Mouse (Mus musculus) layer of hippocampus, postnatal 25 days (tissue): Measurements from ENCODE around the gene Fam193b. TPM values are rescaled to one million over a fixed set of nuclear protein-coding genes. Genes with fewer than 3 reads are reported as not detected.

Experiments
- DNase-seq, 2 experiments: peaks; one replicate each; pipeline ENCODE4 v3.0.0; 2022; ENCODE audit warnings: mixed read lengths in 2 of 2, low spot score in 1 of 2; ENCODE audit errors: extremely low spot score in 1 of 2
- total RNA-seq, 2 experiments: library from RNA; stranded (reverse); gene quantifications; 2 replicates each; pipeline ENCODE4 v1.2.3; 2021

The Fam193b gene
- total RNA-seq, 2 experiments from 2014 or later, result 66.4 to 87.5 TPM

DNA sequence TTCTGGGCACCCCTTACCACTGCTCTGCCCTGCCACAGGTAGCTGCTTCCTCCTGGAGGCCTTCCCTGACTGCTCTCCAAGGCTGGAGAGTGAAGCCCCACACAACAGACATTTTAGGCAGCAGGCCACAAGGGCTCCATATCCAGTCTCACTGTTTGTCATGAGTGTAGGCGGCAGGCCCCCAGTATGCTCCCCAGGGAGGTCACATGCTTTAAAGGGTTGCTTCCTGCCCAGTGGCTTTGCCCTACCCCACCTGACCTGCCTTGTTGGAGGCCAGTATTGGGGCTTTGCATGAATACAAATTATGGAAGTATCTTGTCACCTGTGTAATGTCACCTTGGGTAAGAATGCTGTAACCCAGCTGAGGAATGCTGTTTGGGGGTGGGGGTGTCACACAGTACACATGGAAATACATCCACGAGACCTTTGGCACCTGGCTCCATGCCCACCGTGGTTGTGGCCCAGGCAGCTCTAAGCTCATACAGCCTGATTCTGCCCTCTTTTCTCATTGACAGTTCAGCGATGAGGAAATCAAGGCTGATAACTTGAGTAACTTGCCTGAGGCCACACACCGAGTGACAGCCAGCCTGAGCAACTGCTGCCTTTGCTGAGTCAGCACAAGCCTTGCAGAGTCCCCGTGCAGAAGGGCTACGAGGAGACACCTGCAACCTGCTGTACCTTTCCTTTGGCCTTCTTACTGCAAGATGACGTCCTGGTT lies 41.6 kb downstream of the Fam193b start, which contains the start of gene Dok3:
Gene Dok3, minus strand, starts transcription at position 99 of the 718 bp plus-strand sequence.
- no peak for DNase-seq

DNA sequence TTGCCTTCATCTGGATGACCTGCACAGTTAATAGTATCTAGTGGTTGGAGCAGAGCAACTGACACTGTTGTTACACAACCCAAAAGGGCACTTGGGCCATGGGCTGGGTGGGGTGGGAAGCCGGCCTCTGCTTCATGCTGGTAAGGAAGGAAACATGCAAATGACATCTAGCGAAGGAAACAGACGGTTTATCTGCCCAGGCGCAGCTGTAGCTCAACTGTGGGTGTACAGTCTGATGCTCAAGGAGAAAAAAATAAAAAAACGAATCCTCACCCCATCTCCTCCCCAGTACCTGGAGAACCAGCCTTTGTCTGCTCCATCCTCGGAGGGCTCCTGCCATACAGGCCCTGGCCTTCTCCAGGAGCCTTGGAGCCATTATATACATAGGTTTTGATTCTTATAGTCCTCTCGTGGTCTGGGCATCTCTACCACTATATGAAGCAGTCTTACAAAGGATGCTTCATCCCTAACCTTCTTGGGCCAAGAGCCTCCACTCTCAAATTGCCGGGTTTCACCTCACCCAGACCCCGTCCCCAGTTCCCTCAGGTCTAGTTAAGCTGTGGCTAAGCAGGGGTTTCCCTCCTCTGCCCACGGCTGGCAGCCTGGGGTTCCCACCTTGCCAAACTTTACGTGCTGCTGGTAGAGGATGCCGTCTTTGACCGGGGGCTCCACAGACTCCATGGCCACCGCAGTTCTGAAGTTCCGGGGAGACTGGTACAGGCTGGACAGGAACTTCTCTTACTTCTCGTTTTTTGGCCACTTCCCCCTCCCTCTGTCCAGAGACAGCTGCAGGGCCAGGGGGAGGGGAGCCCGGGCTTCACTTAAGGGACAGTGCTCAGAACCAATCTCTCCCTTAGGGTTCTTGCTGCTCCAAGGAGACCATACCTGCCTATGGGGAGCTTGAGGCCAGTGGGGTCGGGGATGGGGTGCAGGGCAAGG lies 42.8 kb downstream of the Fam193b start:
- DNase-seq, result no peak

DNA sequence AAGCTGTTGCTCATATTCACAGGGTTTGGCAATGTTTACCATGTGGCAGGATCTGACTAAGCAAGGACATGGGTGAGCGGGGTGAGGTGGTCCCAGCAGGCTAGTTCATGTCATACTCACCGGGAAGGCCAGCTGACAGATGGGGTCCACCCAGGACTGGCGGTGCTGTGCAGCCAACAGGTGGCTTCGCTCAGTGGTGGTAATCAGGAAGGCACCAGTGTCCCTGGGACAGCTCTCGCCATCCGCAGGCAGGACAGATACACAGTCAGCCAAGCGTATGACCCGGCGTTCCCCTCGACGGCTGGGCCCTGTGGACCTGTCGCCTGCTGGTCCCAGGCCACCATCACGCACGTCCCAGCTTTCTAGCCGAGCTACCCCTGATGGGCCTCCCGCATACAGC lies 43.7 kb downstream of the Fam193b start:
- no peak for DNase-seq

DNA sequence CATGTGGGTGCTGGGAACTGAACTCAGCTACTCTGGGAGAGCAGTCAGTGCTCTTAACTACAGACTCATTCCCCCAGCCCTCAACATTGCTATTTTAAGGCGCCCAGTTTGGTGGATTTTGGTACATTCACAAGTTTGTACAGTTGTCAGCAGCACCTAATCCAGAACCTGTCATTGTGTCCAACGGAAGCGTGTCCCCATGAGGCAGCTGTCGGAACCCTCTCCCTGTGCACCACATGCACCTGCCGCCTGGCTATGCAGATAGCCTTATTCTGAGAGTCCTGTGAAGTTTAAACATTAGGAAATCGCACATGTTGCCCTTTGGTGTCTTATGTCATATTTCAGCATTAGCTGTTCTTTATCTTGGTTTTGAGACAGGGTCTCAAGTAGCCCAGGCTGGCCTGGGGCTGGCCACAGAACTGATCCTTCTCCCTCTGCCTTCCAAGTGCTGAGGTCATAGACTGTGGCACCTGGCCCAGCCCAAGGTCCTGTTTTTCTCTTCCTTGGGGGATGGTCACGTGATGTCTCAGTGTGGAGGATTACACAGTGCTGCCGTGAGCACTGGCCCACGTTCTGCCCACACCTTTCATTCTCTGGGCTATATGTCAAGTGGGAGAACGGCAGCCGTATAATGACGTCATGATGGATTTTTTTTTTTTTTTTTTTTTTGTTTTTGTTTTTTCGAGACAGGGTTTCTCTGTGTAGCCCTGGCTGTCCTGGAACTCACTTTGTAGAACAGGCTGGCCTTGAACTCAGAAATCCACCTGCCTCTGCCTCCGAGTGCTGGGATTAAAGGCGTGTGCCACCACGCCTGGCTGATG lies 45.0 kb downstream of the Fam193b start:
- DNase-seq, result no peak

DNA sequence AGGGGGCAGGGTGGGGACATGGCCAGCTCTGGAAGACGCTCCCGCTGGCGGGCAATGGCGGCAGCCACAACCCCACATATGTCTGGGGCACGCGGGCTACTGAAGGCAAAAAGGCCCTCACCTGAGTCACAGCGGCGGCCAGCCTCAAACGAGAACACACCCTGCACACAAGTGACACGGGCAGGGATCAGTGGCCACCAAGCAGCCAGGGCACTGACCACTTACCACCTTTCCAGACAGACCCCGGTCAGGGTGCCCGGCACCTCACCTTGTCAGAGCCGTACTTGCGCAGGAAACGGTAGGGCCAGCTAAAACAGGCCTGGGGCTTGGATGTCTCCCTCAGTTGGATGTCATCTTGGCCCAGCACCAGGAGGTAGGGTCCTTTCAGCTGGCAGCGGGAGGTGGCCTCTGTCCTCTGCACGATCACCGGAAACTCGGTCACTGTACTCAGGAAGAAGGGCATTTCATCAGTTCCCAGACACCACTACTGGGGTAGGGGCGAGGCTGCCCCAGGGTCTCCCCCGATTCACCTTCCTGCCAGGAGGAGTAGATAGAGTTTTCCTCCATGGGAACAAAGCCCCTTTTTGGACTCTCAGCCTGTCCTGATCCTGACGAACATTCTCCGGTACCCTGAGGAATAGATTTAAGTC lies 46.8 kb downstream of the Fam193b start:
- no peak for DNase-seq

DNA sequence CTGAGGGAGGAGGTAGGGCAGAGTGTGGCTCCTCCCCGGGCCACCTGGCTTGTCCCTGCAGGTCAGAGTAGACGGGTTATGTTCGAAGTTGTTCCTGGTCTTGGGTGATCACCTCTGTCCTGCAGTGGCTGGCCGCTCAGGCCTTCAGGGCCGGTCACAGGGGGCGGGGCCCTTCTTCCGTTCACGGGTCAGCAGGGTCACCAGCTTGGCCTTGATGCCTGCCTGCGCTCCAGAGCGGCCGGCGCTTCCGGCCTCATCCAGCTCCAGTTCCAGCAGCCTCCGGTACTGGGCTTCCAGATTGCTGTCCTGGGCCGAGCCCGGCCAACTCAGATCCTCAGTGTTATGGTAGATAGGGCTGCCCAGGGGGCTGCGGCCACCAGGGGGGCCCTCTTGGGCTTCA lies 47.6 kb downstream of the Fam193b start:
- no peak for DNase-seq

DNA sequence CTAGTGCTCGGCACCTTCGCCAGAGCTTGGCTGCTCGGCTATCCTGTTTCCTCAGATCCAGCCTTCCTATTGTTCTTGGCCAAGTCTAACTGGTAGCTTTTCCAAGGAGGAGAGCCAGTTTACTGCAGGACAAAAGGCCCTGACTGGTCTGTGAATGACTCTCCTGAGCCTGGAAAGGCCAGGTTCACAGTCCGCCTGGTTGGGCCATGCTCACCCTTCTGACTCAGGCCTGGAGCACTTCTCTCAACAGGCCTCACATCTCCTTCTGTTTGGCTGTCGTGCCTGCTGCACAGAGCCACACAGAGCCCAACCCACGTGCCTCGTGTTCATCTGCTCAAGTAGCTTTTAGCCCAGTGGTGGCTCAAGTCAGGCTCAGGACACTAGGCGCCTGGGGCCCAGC lies 48.2 kb downstream of the Fam193b start:
- DNase-seq, result no peak

DNA sequence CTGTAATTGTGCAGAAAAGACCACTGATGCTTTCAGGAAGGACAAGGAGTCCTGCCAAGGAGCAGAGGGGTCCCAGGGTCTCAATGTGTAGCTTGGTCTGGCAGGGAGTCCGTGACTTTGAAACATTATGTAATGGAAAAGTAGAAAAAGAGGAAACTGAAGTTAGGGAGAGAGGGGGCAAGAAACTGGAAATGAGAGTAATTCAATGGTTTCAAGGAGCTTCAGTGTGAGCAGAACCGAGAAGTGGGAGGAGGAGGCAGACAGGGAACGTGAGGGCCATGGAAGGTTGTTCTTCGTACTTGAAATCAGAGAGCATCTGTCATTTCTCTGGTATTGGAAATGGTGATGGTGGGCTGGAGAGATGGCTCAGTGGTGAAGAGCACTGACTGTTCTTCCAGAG lies 51.3 kb downstream of the Fam193b start:
- DNase-seq, result no peak

DNA sequence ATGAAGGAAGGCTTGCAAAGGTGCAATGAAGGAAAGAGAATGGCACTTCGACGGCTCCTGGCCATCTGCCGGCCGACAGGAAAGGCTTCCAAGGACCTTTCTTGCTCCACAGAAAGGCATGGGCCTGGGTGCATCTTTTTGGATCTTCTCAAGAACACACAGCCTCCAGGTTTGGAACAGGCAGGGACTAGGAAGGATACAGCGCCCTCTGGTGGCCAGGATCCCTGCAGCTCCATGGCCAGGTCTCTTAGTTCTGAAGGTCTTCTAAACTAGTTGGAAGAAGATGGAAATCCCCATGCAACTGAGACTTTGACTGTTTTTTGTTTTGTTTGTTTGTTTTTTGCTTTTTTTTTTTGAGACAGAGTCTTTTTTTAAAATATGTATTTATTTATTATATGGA lies 54.0 kb downstream of the Fam193b start:
- peak; percentile 88 to 98 for DNase-seq

DNA sequence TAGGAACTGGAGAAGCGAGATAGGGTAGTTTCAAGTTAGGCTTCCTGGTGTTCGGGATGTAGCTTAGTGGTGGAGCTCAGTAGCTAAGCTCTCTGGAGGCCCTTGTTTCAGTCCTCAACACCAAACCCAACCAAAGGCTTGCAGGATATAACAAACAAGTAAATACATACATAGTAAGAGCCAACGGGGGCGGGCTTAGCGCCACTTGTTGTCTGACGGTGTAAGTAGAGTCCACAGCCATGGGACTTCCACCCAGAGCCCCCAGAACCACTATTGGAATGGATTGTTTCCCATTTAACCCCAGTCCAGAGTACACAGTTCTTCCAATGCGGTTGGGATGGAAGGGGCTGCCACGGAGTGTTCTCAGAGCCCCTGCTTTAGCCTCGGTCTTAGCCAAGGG lies 57.1 kb downstream of the Fam193b start:
- no peak for DNase-seq

DNA sequence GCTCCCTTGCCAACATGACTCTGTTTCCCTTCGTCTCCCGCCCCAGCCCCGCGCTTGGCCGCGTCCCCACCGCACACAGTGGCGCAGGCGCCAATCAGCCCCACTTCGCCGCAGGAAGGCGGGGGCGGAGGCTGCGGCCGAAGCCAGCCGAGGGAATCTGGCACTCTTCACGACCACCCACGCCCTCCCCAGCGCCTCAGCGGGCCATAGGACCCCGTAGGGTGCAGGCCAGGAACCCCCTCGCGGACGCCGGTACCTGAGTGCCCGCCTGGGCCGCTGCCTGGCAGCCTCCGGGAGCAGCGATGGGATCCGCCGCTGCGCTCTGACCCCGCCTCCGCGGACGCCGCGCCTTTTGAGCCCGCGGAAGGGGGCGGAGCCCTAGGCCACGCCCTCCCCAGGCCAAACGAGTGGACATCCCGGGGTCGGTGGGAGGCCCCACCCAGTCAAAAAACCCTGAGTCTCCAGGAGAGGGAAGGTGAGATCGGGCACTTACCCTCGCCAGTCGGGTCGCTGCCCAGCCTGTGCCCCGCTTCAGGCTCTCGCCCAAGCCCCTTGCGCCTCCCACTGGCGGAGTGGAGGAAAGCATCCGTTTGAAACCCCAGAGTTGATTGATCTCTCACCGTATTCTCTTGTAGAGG lies 57.7 kb downstream of the Fam193b start, which contains the start of gene Pdlim7:
Gene Pdlim7, minus strand, starts transcription at position 566 of the 638 bp plus-strand sequence.
- DNase-seq, result peak; percentile 82 to 86

DNA sequence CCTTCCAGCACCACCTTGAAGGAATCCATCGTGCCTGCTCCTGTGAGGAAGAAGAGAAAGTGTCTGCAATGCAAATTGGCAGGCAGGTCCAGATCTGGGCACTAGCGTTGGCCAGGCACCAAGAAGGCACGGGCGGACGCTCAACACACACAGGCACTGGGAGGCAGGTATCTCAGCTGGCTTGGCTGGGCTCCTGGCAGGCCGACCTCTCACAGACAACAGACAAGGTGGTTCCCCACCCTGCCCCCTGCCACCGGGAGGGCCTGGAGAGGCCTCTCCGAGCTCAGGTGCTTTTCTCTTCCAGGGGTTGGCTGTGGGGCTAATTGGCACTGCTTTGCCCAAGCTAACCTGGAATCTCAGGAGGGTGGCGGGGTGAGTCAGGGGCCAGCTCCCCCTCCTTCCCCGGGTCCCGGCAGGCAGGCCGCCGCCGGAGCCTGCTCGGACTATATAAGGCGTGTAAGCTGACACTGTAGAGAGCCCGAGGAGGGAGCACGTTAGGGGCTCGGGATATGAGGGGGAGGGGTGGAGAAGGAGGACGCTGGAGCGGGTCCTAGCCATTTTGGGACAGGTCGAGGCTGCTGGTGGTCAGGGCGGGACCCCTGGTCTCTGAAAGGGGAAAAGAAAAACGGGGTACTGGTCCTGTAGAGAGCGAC lies 58.4 kb downstream of the Fam193b start:
- DNase-seq, result no peak

DNA sequence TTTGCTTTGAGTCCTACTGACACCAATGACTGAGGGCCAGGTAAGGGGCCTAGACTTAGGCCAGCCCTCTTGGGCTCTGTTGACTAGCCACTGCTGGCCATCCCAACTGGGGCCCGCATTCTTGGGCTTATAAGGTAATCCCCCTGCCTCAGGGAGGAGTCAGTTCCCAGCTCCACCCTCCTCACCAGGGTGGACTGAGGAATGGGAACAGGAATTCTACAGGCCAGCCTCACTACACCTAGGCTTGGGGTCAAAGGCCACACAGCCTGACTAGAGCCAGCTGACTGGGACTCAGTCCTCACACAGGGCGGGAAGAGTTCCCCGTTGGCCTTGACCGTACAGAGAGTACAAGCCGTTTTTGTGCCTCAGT lies 59.4 kb downstream of the Fam193b start:
- no peak for DNase-seq

DNA sequence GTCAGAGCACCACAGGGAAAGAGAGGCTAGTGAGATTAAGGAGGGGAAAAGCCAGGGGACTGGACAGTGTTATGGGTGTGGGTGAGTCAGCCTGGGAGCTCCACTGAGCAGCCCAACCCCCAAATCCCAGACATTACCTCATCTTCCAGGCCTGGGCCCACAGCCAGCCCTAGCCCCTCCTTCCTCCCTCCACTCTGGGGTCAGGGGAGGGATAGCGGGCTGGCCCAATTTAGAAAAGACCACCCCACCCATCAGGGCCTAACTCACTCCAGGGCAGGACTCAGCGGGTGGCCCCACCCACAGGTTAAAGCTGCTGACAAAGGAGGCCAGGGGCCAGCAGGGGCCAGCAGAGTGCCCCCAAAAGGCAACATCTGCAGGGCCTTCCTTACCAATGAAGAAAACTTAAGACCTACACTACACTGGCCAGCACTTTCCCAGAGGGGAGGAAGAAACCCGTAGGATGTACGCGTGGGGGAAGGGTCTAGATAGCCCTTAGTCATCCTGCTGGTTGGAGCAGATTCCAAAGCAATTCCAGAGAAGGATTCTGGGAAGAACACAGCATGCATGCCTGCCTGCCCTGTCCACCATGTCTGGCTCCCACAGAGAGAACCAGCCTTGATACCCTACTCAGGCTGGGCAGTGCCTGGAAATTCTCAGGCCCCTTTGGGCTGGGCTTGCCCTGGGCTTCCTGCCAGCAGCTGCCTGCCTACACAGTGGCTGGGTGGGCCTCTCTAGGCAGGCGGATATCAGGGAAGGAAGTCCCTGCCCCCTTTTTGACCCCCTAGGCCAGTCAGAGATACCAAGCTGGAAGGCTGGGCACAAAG lies 60.0 kb downstream of the Fam193b start:
- no peak for DNase-seq

DNA sequence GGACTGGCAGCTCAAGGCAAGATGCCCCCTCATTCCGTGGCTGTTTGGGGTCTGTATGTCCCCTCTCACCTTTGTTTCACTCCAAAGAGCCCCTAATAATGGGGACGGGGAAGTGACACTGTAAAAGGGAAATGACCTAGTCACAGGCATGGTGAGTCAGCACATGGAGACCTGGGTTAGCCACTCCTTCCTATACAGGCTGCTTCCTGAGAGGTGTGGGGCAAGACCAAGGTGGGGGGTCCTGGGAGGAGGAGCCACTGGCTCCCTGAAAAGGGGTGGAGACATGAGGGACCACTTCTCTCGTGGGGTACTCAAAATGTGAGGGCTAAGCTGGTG lies 60.6 kb downstream of the Fam193b start:
- DNase-seq, result no peak

DNA sequence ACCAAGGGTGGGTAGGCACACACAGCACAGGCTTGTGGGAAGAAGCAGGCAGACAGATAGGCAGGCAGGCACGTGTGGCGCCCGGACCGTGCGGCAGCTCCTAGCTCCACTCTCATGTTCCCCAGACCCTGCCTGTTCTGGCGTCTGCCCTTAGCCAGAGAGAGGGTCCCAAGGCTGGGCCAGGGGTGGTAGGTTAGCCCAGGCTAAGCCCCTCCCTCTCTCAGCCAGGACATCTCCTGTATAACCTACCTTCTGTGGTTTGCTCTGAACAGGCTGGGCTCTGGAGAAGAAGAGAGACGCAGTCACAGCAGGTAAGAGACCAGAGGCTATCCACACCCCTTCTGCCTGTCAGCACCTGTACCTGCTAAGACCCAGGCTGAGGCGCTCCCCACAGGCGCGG lies 62.4 kb downstream of the Fam193b start:
- DNase-seq, result no peak

DNA sequence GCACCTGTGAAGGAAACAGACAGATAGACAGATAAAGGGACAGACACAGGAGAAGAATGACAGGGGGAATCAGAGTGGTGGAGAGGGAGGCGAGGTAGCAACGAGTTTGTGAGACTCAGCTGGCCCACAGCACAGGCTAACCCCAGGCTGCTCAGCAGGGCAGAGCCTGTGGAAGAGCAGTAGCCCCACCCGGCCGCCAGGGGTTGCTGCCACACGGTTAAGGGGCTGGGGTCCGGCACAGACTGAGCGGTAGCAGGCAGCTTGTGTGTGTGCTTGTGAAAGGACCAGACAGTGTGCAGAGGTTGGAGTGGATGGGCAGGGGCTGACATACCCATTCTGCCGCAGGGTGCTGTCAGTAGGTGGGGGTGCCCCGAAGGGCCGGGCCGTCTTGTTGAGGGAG lies 63.0 kb downstream of the Fam193b start:
- no peak for DNase-seq

DNA sequence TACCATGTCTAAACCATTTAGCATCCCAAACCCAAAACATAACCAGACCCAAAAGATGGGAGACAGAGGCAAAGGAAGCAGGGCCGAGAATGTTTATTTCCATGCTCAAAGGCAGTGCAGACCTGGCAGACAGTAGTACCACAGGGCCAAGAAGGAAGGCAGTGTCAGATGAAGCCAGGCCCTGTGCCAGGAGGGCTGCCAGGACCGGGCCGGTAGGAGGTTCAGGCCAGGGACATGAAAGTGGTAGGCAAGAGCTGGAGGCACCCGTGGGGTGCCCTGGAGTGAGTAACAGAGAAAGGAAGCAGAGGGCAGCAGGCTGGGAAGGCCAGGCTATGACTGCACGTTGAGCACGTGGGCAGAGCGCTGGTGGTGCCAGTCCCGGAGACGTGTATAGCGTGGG lies 64.2 kb downstream of the Fam193b start:
- DNase-seq, result no peak

DNA sequence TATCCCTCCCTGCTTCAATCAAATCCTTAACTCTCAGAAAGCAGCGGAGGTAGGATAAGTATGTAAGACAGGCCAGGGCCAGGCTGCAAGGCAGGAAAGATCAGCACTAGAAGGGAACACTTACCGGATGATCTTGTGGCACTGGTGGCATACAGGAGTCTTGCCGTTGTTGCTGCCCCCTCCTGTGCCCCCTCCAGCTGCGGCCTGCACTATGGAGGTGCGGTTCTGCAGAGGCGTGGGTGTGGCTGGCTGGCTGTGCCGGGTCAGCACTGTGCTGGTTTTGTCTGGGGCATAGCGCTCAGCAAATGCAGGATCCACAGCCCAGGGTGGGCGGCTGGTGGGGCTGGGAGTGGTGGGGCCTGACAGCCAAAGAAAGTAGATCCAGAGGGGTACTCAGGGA lies 65.1 kb downstream of the Fam193b start:
- no peak for DNase-seq
